Mouse (Mus musculus) macrophage (primary cell): ENCODE measurements around the gene Frat2. TPM values are rescaled to one million over a fixed set of nuclear protein-coding genes. Genes with fewer than 3 reads are reported as not detected.

Source experiments
- H3K27ac ChIP-seq: fragments of 350-480 bp; formaldehyde crosslinking; 2 replicates; pipeline ENCODE4 v1.9.0; 2021
- H3K36me3 ChIP-seq: fragments of 350-480 bp; formaldehyde crosslinking; 2 replicates; pipeline ENCODE4 v1.9.0; 2021; ENCODE audit errors: inconsistent target
- H3K4me3 ChIP-seq: fragments of 350-480 bp; formaldehyde crosslinking; 2 replicates; pipeline ENCODE4 v1.9.0; 2021; ENCODE audit errors: inconsistent target
- H3K79me2 ChIP-seq: fragments of 350-480 bp; formaldehyde crosslinking; 2 replicates; pipeline ENCODE4 v1.9.0; 2021; ENCODE audit errors: inconsistent target
- WGBS: methylation state at CpG from one replicate; pipeline ENCODE4 v1.1.7; 2026; ENCODE audit warnings: inconsistent platforms; ENCODE audit not compliant: missing documents; 5-methylcytosine and 5-hydroxymethylcytosine counted together
- polyA plus RNA-seq: library from polyadenylated mRNA; stranded (reverse); fragments of 250-400 nt; gene quantifications from 3 replicates; pipeline ENCODE4 v1.2.4, GENCODE M21; 2018; ENCODE audit warnings: inconsistent platforms

Gene Frat2
- polyA plus RNA-seq, 1 experiment from 2014 or later = 3.0 TPM

- H3K36me3 ChIP-seq = no peaks in the 10 kb centered on the region
- no peak overlapping the region for H3K27ac ChIP-seq
- WGBS = 92% methylated on average over 9 of the region's 9 CpGs
- H3K4me3 ChIP-seq = no peak overlapping the region
- H3K79me2 ChIP-seq = no peaks in the 10 kb centered on the region
These were observed 10.6 kb downstream of the Frat2 start for GRCm38 (mm10) chr19:41837194-41837916.

GRCm38 (mm10) chr19:41836719-41837118 lies 11.2 kb downstream of the Frat2 start:
- WGBS = 97% methylated on average over 3 of the region's 3 CpGs
- no peaks in the 10 kb centered on the region for H3K36me3 ChIP-seq
- no peaks in the 10 kb centered on the region for H3K79me2 ChIP-seq
- no peak overlapping the region for H3K4me3 ChIP-seq
- no peak overlapping the region for H3K27ac ChIP-seq

GRCm38 (mm10) chr19:41835816-41836215 lies 12.1 kb downstream of the Frat2 start:
- Histone ChIP-seq H3K79me2 (no peaks in the 10 kb centered on the region), H3K36me3 (no peaks in the 10 kb centered on the region), H3K4me3 (no peak overlapping the region), H3K27ac (no peak overlapping the region)
- 34% methylated on average over 6 of the region's 6 CpGs for WGBS

- Histone ChIP-seq H3K27ac (no peak overlapping the region), H3K4me3 (no peak overlapping the region), H3K36me3 (no peaks in the 10 kb centered on the region), H3K79me2 (no peaks in the 10 kb centered on the region)
- 83% methylated on average over 6 of the region's 6 CpGs for WGBS
These were observed 12.5 kb downstream of the Frat2 start for GRCm38 (mm10) chr19:41835407-41835806.

GRCm38 (mm10) chr19:41832501-41833201 lies 15.3 kb downstream of the Frat2 start:
- H3K36me3 ChIP-seq = no peaks in the 10 kb centered on the region
- no peak overlapping the region for H3K27ac ChIP-seq
- H3K79me2 ChIP-seq = no peaks in the 10 kb centered on the region
- H3K4me3 ChIP-seq = no peak overlapping the region
- WGBS = 86% methylated on average over 13 of the region's 13 CpGs

GRCm38 (mm10) chr19:41831718-41832391 lies 16.1 kb downstream of the Frat2 start:
- Histone ChIP-seq H3K36me3 (no peaks in the 10 kb centered on the region), H3K79me2 (no peaks in the 10 kb centered on the region), H3K27ac (no peak overlapping the region), H3K4me3 (no peak overlapping the region)
- 67% methylated on average over 14 of the region's 14 CpGs for WGBS

- 5% methylated on average over 12 of the region's 19 CpGs for WGBS
- H3K4me3 ChIP-seq = peak overlapping the region; percentile 16; the same call in 1 of the 2 replicates
- H3K79me2 ChIP-seq = no peaks in the 10 kb centered on the region
- H3K27ac ChIP-seq = no peak overlapping the region
- H3K36me3 ChIP-seq = no peaks in the 10 kb centered on the region
These were observed 16.8 kb downstream of the Frat2 start for GRCm38 (mm10) chr19:41831101-41831570.

GRCm38 (mm10) chr19:41830106-41831031 lies 17.6 kb downstream of the Frat2 start:
- H3K36me3 ChIP-seq = no peaks in the 10 kb centered on the region
- under 1% methylated on average over 77 of the region's 112 CpGs for WGBS
- peak overlapping the region; percentile 16; the same call in 1 of the 2 replicates for H3K4me3 ChIP-seq
- no peaks in the 10 kb centered on the region for H3K79me2 ChIP-seq
- H3K27ac ChIP-seq = no peak overlapping the region

- H3K79me2 ChIP-seq = no peaks in the 10 kb centered on the region
- H3K36me3 ChIP-seq = no peaks in the 10 kb centered on the region
- WGBS = 2% methylated on average over 26 of the region's 39 CpGs
- peak within 1 kb of the TSS; percentile 27; the same call in 1 of the 2 replicates for H3K4me3 ChIP-seq
- peak within 1 kb of the TSS; percentile 75 for H3K27ac ChIP-seq
These were observed 18.4 kb downstream of the Frat2 start, which contains the start of gene Frat1 for GRCm38 (mm10) chr19:41829381-41830105. TSS of gene Frat1 (plus strand) at chr19:41829970.

- Histone ChIP-seq H3K4me3 (no peak overlapping the region), H3K36me3 (no peaks in the 10 kb centered on the region), H3K79me2 (no peaks in the 10 kb centered on the region), H3K27ac (no peak overlapping the region)
- 85% methylated on average over 2 of the region's 3 CpGs for WGBS
These were observed 19.0 kb downstream of the Frat2 start for GRCm38 (mm10) chr19:41828941-41829340.

GRCm38 (mm10) chr19:41826529-41826928 lies 21.4 kb downstream of the Frat2 start:
- Histone ChIP-seq H3K36me3 (no peaks in the 10 kb centered on the region), H3K79me2 (no peaks in the 10 kb centered on the region), H3K27ac (no peak overlapping the region), H3K4me3 (no peak overlapping the region)
- 86% methylated on average over 2 of the region's 3 CpGs for WGBS

- no peak overlapping the region for H3K4me3 ChIP-seq
- 32% methylated on average over 5 of the region's 5 CpGs for WGBS
These were observed 23.0 kb downstream of the Frat2 start for GRCm38 (mm10) chr19:41824950-41825349.

GRCm38 (mm10) chr19:41822589-41822988 lies 25.3 kb downstream of the Frat2 start:
- WGBS = 100% methylated on average over 1 of the region's 1 CpGs
- H3K4me3 ChIP-seq = no peak overlapping the region
- no peak overlapping the region for H3K27ac ChIP-seq
- H3K36me3 ChIP-seq = no peaks in the 10 kb centered on the region
- H3K79me2 ChIP-seq = no peaks in the 10 kb centered on the region

More at GRCm38 (mm10) chr19:41824950-41825349, 23.0 kb downstream of the Frat2 start:
- Histone ChIP-seq H3K79me2 (no peaks in the 10 kb centered on the region), H3K27ac (no peak overlapping the region), H3K36me3 (no peaks in the 10 kb centered on the region)
